Mouse (Mus musculus) midbrain, embryonic 16.5 days (tissue): ENCODE results near the gene Cyb561d1. TPM values are rescaled to one million over a fixed set of nuclear protein-coding genes. Genes with fewer than 3 reads are reported as not detected.

Source experiments
- ATAC-seq: fragments of 200-750 bp; cut with Nextera tagmentation; 2 replicates; pipeline ENCODE4 v1.8.0; 2017; ENCODE audit warnings: moderate TSS enrichment
- H3K27ac ChIP-seq: fragments of 300-500 bp; sonication (generic); 2 replicates; pipeline ENCODE4 v1.5.1; 2014; ENCODE audit warnings: mild to moderate bottlenecking, low read length, mixed read lengths
- H3K27me3 ChIP-seq: fragments of 300-500 bp; sonication (generic); 2 replicates; pipeline ENCODE4 v1.6.1; 2014; ENCODE audit warnings: low read depth, low read length, mixed read lengths; ENCODE audit not compliant: control insufficient read depth, insufficient read depth
- H3K36me3 ChIP-seq: fragments of 300-500 bp; sonication (generic); 2 replicates; pipeline ENCODE4 v1.6.1; 2014; ENCODE audit warnings: mild to moderate bottlenecking, low read length, moderate library complexity, mixed read lengths; ENCODE audit not compliant: control insufficient read depth, insufficient read depth
- H3K4me1 ChIP-seq: fragments of 300-500 bp; sonication (generic); 2 replicates; pipeline ENCODE4 v1.6.1; 2014; ENCODE audit warnings: mild to moderate bottlenecking, low read length, mixed read lengths; ENCODE audit not compliant: control insufficient read depth, insufficient read depth
- H3K4me2 ChIP-seq: fragments of 300-500 bp; sonication (generic); 2 replicates; pipeline ENCODE4 v1.6.1; 2014; ENCODE audit warnings: mild to moderate bottlenecking, low read length, mixed read lengths
- H3K4me3 ChIP-seq: fragments of 300-500 bp; sonication (generic); 2 replicates; pipeline ENCODE4 v1.5.1; 2014; ENCODE audit warnings: low read depth, mild to moderate bottlenecking, low read length, moderate library complexity, mixed read lengths
- H3K9ac ChIP-seq: fragments of 300-500 bp; sonication (generic); 2 replicates; pipeline ENCODE4 v1.6.1; 2014; ENCODE audit warnings: low read depth, low read length, mixed read lengths
- H3K9me3 ChIP-seq: fragments of 300-500 bp; sonication (generic); replicated peaks from 2 replicates; pipeline ENCODE4 v1.6.1; 2014; ENCODE audit warnings: mild to moderate bottlenecking, low read length, mixed read lengths; ENCODE audit not compliant: control insufficient read depth, poor library complexity, severe bottlenecking
- WGBS: fragments of 180-500 bp; shearing (Covaris S2); extraction: QIAGEN DNeasy Blood & Tissue Kit; methylation state at CpG from one replicate; pipeline ENCODE4 v1.1.7; 2014; 5-methylcytosine and 5-hydroxymethylcytosine counted together
- polyA plus RNA-seq: library from polyadenylated mRNA; unstranded; fragments of >200 nt; fragmentation: Nextera tagmentation; extraction: Ambion mirVana; gene quantifications from 2 replicates; pipeline ENCODE4 v1.2.1, GENCODE M21; 2015

Cyb561d1 gene
- polyA plus RNA-seq, 1 experiment from 2014 or later: 4.8 TPM

DNA sequence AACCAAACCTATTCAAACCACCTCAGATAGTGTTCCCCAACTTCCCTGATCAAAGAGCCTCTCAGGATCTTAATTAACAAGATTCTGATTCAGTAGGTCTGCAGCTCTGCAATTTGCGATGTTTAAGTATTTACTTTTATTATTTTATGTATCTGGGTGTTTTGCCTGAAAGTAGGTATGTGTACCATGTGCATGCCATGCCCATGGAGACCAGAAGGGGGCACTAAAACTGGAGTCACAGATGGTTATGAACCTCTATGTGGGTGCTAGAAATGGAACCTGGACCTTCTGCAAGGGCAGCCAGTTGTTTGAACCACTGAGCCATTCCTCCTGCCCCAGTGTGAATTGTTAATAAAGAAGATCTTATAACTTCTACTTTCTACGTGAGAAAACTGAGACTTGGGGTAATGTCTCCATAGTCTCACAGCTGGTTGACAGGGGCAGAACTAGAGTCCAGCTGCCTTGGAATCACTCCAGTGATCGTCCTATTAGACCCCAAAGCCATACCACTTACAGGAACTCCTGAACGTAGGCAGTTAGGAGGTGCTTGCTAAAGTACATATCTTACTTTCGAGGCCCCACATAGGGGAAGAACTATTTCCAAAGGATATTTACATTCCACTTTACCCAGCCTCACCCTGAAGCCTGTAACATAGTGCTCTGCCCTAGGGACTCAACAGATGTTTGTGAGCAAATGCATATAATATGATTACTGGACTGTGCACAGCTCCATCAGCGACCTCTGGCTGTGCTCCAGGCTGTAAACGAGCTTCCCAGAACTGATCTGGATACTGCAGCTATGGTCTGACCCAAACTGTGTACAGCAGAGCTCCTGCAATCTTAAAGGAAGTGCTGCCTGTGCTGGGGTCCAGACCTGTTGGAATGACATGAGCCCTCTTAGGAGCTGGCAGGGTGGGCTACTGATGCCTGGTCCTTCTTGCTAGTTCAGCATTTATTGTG lies 22.0 kb downstream of the Cyb561d1 start:
- H3K4me1 ChIP-seq: peaks cover 13% of the 10 kb centered on the region
- no peak for ATAC-seq
- H3K27me3 ChIP-seq: no peaks in the 10 kb centered on the region
- no peaks in the 10 kb centered on the region for H3K36me3 ChIP-seq
- H3K9ac ChIP-seq: no peak overlapping the region
- H3K4me2 ChIP-seq: no peak overlapping the region
- no peaks in the 10 kb centered on the region for H3K9me3 ChIP-seq
- H3K4me3 ChIP-seq: no peak overlapping the region
- 81% methylated on average over 7 of the region's 7 CpGs for WGBS
- no peak overlapping the region for H3K27ac ChIP-seq

DNA sequence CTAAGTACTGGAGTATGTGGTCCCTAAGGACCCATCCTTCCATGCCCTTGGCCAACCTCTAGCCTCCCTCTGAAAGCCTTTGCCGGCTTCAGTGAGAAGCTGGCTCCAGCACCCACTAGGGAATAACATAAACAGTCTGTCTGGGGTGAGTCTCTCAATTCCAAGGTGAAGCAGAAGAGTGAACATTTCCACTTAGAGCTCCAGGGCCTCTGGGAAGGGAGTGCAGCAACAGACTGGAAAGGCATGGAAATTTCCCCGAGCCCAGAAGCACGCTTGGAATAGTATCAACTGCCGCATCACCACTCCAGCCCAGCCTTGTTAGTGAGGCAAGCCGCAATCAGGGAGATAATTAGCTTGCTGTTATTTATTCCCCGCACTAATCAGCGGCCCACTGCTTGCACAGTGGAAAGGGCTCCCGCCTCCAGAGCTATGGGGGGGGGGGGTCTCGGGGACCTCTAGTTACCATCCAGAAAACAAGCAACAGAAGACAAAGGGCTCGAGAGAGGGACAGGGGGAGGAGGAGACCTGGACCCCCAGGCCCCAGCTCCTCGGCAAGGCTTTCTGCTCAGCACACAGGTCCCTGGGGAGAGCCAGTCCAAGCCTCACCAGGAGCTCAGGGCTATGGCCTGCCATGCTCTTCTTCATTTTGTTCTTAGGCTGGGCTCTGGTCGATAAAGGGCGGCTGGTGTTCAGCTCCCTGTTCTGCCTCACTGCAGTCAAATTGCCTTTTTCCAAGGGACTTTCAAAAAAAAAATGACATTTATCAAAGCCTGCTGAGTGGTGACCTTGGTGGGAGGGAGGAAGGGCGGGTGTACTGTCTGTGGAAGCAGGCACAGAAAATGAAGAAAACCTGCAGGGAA lies 26.1 kb downstream of the Cyb561d1 start:
- 16% methylated on average over 12 of the region's 14 CpGs for WGBS
- Histone ChIP-seq H3K27ac (peak overlapping the region; percentile 85), H3K9ac (peak overlapping the region; percentile 49; the same call in 1 of the 2 replicates), H3K4me3 (no peak overlapping the region), H3K36me3 (no peaks in the 10 kb centered on the region), H3K27me3 (no peaks in the 10 kb centered on the region), H3K4me2 (peak overlapping the region; percentile 42), H3K9me3 (no peaks in the 10 kb centered on the region), H3K4me1 (peaks cover 13% of the 10 kb centered on the region)
- ATAC-seq: peak; percentile 84

DNA sequence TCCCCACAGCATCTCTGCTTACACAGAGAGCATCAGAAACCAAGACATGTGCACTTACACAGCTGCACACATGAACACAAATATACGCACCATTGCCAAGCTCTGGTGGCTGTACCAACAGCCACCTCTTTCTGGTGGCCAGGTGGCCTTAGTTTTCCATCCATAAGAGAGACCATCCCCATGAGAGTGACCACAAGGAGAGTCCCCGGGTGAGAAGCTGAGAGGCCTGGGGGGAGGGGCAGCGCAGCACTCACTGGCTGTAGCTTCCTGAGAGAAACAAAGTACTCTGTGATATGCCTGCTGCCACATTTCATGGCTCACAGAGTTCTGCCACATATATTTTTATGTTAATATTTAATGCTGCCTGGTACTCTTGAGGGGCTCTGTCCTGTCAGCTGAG lies 31.8 kb downstream of the Cyb561d1 start:
- WGBS: 50% methylated on average over 3 of the region's 3 CpGs
- no peak for ATAC-seq
- H3K9me3 ChIP-seq: no peaks in the 10 kb centered on the region
- no peaks in the 10 kb centered on the region for H3K27me3 ChIP-seq
- no peaks in the 10 kb centered on the region for H3K36me3 ChIP-seq
- no peak overlapping the region for H3K4me2 ChIP-seq
- H3K4me1 ChIP-seq: peaks cover 16% of the 10 kb centered on the region
- no peak overlapping the region for H3K4me3 ChIP-seq
- H3K9ac ChIP-seq: no peak overlapping the region
- H3K27ac ChIP-seq: no peak overlapping the region

DNA sequence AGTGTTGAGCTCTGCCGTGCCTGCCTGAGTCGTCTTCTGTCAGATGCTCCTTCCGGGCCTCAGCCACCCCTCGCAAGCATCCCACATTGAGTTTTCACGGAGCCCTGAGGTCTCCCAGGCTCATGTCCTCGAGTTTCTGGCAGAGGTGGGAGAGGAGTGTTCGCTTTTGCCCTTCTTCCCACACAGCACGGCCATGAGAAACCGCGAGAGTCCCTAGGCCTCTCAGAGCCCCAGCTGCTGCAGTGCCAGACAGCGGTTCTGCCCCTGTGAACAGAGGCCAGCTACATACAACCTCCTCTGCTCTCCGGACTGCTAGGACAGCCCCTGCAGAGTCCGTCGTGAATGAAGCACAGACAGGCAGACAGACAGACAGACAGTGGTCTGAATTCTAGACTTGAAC lies 33.5 kb downstream of the Cyb561d1 start:
- H3K27ac ChIP-seq: no peak overlapping the region
- no peaks in the 10 kb centered on the region for H3K27me3 ChIP-seq
- H3K9ac ChIP-seq: no peak overlapping the region; the same call in 1 of the 2 replicates
- H3K4me1 ChIP-seq: peaks cover 16% of the 10 kb centered on the region
- H3K4me3 ChIP-seq: no peak overlapping the region
- no peak for ATAC-seq
- no peaks in the 10 kb centered on the region for H3K9me3 ChIP-seq
- WGBS: 38% methylated on average over 14 of the region's 14 CpGs
- no peaks in the 10 kb centered on the region for H3K36me3 ChIP-seq
- H3K4me2 ChIP-seq: no peak overlapping the region

DNA sequence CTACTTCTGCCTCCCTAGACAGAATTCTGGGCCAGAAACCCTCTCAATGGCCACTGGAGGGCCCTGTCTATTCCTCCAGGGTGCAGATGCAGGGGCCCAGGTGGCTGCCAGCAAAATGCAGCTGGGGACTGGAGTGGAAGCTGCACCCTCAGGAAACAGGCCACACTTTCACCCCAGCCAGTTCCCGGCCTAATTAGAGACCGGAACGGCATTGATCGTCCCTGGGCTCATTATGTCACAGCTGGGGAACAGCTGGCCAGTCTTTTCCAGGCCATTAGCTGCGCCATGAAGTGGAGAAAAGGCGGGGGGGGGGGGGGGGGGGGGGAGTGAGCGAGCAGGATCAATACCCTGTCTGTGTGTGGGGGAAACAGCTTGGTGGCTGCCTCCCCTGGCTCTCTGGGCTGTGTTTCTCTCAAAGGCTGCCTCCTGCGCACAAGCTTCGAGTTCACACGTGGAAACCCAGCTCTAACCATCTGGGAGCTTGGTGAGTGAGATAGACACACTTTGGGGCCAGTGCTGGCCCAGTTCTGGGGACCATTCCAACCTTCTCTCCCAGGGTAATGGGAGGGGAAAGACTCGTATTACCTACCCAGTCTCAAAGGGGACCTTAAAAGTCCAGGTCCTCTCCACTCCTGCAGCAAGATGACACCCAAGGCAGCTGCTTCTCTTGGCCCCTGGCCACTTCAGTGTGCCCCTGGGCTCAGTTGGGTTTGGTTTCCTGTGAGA lies 34.4 kb downstream of the Cyb561d1 start:
- Histone ChIP-seq H3K4me3 (no peak overlapping the region), H3K9ac (no peak overlapping the region), H3K27ac (no peak overlapping the region), H3K4me1 (peaks cover 16% of the 10 kb centered on the region), H3K36me3 (no peaks in the 10 kb centered on the region), H3K27me3 (no peaks in the 10 kb centered on the region), H3K9me3 (no peaks in the 10 kb centered on the region), H3K4me2 (no peak overlapping the region)
- 0 out of 2 replicates have a peak, but pooled peaks have one; percentile 19 for ATAC-seq
- 5% methylated on average over 9 of the region's 11 CpGs for WGBS

DNA sequence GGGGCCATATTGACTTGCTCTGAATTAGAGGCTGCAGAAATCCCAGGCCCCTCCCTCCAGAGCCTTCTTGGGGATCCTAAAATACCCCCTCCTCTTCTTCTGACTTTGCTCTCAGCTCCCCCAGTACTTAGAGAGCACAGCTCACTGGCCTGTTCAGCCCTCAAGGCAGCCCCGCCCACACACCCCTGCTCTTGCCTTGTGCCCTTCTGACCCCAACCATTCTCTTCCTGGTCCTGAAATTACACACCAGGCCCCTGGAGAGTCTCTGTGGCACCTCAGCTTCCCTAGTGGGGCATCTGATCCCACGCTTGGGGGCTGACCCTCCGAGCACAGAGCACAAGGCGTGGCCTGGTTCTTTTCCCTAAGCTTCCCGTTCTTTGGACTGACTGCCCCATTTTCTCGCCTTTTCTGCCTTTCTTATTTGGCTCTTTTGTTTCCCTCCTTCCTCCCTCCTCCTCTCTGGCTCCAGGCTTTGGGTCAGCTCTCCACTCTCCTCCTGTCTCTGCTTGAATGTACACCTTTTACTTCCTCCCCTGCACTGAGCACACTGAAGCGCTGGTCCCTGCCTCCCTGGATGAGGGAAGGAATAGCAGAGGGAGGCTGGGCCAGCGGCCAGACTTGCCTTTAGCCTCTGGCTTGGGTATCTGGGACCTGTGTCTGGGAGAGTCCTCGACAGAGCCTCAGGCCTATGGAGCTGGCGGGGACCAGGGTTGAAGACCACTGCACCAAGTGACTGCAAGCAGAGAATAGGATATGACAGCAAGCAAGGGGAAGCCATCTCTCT lies 35.3 kb downstream of the Cyb561d1 start:
- Histone ChIP-seq H3K4me3 (no peak overlapping the region), H3K9me3 (no peaks in the 10 kb centered on the region), H3K27ac (peak overlapping the region; percentile 68; the same call in 1 of the 2 replicates), H3K4me2 (no peak overlapping the region), H3K4me1 (peaks cover 16% of the 10 kb centered on the region), H3K36me3 (no peaks in the 10 kb centered on the region), H3K27me3 (no peaks in the 10 kb centered on the region), H3K9ac (no peak overlapping the region)
- WGBS: 25% methylated on average over 10 of the region's 10 CpGs
- ATAC-seq: peak; percentile 37

DNA sequence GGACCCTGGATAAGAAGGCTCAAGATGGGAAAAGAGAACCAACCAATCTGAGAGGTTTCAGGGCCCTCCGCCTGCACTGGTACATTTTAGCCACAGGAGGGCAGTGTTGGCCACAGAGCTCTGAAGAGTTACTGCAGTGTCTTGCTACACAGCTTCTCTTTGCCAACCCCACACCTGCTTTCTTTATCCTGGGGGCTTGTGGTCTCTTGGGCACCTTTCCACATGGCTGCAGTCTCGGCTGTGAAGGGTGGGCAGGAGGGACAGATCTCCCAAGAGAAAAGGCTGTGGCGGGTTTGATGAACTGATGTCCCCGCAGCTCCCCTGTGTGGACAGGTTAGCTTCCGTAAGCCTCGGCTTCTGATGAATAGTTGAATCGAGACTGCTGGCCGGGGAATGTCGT lies 36.2 kb downstream of the Cyb561d1 start:
- Histone ChIP-seq H3K4me2 (peak overlapping the region; percentile 54), H3K9me3 (no peaks in the 10 kb centered on the region), H3K4me1 (peaks cover 16% of the 10 kb centered on the region), H3K4me3 (peak overlapping the region; percentile 21), H3K9ac (peak overlapping the region; percentile 45), H3K36me3 (no peaks in the 10 kb centered on the region), H3K27me3 (no peaks in the 10 kb centered on the region), H3K27ac (0 out of 2 replicates have a peak overlapping the region, but pooled peaks have one; percentile 23)
- peak; percentile 74 for ATAC-seq
- 7% methylated on average over 9 of the region's 9 CpGs for WGBS

DNA sequence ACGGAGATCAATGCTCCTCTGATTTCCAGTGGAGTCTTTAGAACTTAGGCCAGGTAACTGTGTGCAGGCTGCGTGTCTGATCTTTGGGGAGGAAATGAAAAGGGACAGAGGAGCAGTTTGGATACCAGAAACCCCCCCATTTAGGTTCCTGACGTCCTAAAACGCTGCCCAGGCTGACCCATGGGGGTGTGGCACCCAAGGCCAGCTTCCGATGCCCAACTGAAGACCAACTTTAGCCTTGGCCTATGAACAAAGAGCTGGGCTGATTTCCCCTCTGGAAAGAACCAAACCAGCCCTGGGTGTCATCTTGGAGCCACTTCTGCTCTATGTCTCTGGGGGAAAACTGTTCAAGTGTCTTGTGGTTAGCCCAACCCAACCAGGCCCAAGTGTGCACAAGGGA lies 36.9 kb downstream of the Cyb561d1 start:
- H3K4me3 ChIP-seq: no peak overlapping the region
- no peak for ATAC-seq
- WGBS: 68% methylated on average over 5 of the region's 5 CpGs
- no peak overlapping the region for H3K9ac ChIP-seq
- H3K36me3 ChIP-seq: no peaks in the 10 kb centered on the region
- H3K9me3 ChIP-seq: no peaks in the 10 kb centered on the region
- H3K4me1 ChIP-seq: peaks cover 16% of the 10 kb centered on the region
- H3K4me2 ChIP-seq: no peak overlapping the region
- H3K27ac ChIP-seq: no peak overlapping the region
- H3K27me3 ChIP-seq: no peaks in the 10 kb centered on the region
